Mouse (Mus musculus) MEL (cell line): Measurements from ENCODE around the gene Smoc1.

Experiments used
- CTCF ChIP-seq, 3 experiments: IDR thresholded peaks in 2 of 3; conservative IDR thresholded peaks in 1 of 3; 2 replicates each; pipeline ENCODE4 v1.5.1; 2011 to 2012; ENCODE audit warnings: low read length in 3 of 3, low read depth in 2 of 3, mild to moderate bottlenecking in 2 of 3, improper control_type of control experiment in 1 of 3, inconsistent platforms in 1 of 3, mixed read lengths in 1 of 3, moderate library complexity in 1 of 3; ENCODE audit not compliant: control insufficient read depth in 1 of 3, insufficient read depth in 1 of 3, poor library complexity in 1 of 3, severe bottlenecking in 1 of 3
- JUND ChIP-seq: IDR thresholded peaks from 2 replicates; pipeline ENCODE4 v1.6.1; 2011; ENCODE audit warnings: low read depth, mild to moderate bottlenecking, improper control_type of control experiment, low read length
- MAFK ChIP-seq: IDR thresholded peaks from 2 replicates; pipeline ENCODE4 v1.6.1; 2011; ENCODE audit warnings: low read depth, mild to moderate bottlenecking, low read length, improper control_type of control experiment, borderline replicate concordance
- MYB ChIP-seq: IDR thresholded peaks from 2 replicates; pipeline ENCODE4 v1.6.1; 2011; ENCODE audit warnings: mild to moderate bottlenecking, low read depth, low read length, improper control_type of control experiment
- RAD21 ChIP-seq: IDR thresholded peaks from 2 replicates; pipeline ENCODE4 v1.6.1; 2011; ENCODE audit warnings: mild to moderate bottlenecking, low read depth, low read length, improper control_type of control experiment
- RCOR1 ChIP-seq: IDR thresholded peaks from 2 replicates; pipeline ENCODE4 v1.6.1; 2012; ENCODE audit warnings: low read depth, mild to moderate bottlenecking, inconsistent platforms, low read length, improper control_type of control experiment
- SMC3 ChIP-seq: IDR thresholded peaks from 2 replicates; pipeline ENCODE4 v1.6.1; 2011; ENCODE audit warnings: low read depth, low read length, improper control_type of control experiment
- UBTF ChIP-seq: IDR thresholded peaks from 2 replicates; pipeline ENCODE4 v1.6.1; 2012; ENCODE audit warnings: low read depth, mild to moderate bottlenecking, inconsistent platforms, low read length, improper control_type of control experiment, moderate library complexity, borderline replicate concordance; ENCODE audit not compliant: insufficient read depth
- USF2 ChIP-seq, 2 experiments: IDR thresholded peaks; 2 replicates each; pipeline ENCODE4 v1.6.1; 2011 to 2012; ENCODE audit warnings: improper control_type of control experiment in 2 of 2, low read length in 2 of 2, borderline replicate concordance in 1 of 2, inconsistent platforms in 1 of 2, low read depth in 1 of 2, mild to moderate bottlenecking in 1 of 2; ENCODE audit not compliant: insufficient read depth in 1 of 2

DNA sequence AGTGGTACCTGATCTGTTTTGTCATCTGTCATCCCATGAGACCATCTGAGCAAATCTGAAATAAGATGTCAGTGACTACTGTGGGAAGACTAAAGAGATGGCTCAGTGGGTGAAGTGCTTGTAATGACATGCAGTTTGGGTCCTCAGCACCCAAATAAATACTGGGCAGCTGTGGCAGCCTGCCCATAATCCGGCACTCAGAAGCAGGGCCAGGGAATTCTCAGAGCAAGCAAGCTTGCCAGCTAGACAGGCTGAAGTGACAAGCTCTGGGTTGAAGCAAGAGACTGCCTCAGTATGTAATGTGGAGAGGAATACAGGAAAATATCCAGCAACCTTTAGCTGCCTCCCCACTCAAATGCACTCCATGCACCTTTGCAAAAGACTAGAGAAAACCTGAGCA lies 58.6 kb downstream of the Smoc1 start:
- TF ChIP-seq RCOR1 = no peak
- TF ChIP-seq RAD21 = no peak
- TF ChIP-seq CTCF (IDR thresholded peaks at IDR 0.05 in 2 of 3, conservative IDR thresholded peaks at IDR 0.05 in 1 of 3; ENCODE audit: control insufficient read depth in 1 of 3, insufficient read depth in 1 of 3, low read depth in 2 of 3, low read length in 3 of 3, poor library complexity in 1 of 3, severe bottlenecking in 1 of 3) = no peak
- no peak for TF ChIP-seq JUND
- no peak for TF ChIP-seq MYB
- no peak for TF ChIP-seq SMC3
- TF ChIP-seq UBTF = no peak
- TF ChIP-seq MAFK = no peak
- no peak for TF ChIP-seq USF2 (IDR thresholded peaks at IDR 0.05; ENCODE audit: borderline replicate concordance in 1 of 2, insufficient read depth in 1 of 2, low read depth in 1 of 2, low read length in 2 of 2)
